Mouse (Mus musculus): ENCODE results near the gene Npc1l1. TPM values are rescaled to one million over a fixed set of nuclear protein-coding genes. Genes with fewer than 3 reads are reported as not detected.

Npc1l1 gene
- total RNA-seq, 2 experiments from 2014 or later = 0.72 to 1.2 TPM

GRCm38 (mm10) chr11:6174719-6175118 is 55.2 kb downstream of the Npc1l1 start:
- DNase-seq (ENCODE audit: low spot score in 2 of 2) = peak; percentile 50 to 54
- intact Hi-C loops (cut with DNase I) = no loop called here

- DNase-seq (ENCODE audit: low spot score in 2 of 2) = no peak
- intact Hi-C loops (cut with DNase I) = no loop called here
Measured at GRCm38 (mm10) chr11:6169041-6169663, 60.8 kb downstream of the Npc1l1 start.

- no peak for DNase-seq (ENCODE audit: low spot score in 2 of 2)
- intact Hi-C loops (cut with DNase I) = no loop called here
Measured at GRCm38 (mm10) chr11:6166351-6166750, 63.6 kb downstream of the Npc1l1 start.

- DNase-seq (ENCODE audit: low spot score in 2 of 2) = no peak
- intact Hi-C loops (cut with DNase I) = no loop called here
Measured at GRCm38 (mm10) chr11:6165391-6166081, 64.4 kb downstream of the Npc1l1 start.

GRCm38 (mm10) chr11:6164781-6165180 is 65.2 kb downstream of the Npc1l1 start:
- no peak for DNase-seq (ENCODE audit: low spot score in 2 of 2)
- intact Hi-C loops (cut with DNase I) = no loop called here

GRCm38 (mm10) chr11:6163706-6164105 is 66.2 kb downstream of the Npc1l1 start:
- DNase-seq (ENCODE audit: low spot score in 2 of 2) = peak; percentile 28 to 49
- intact Hi-C loops (cut with DNase I) = no loop called here

GRCm38 (mm10) chr11:6163062-6163461 is 66.9 kb downstream of the Npc1l1 start:
- DNase-seq (ENCODE audit: low spot score in 2 of 2) = no peak
- intact Hi-C loops (cut with DNase I) = no loop called here

- DNase-seq (ENCODE audit: low spot score in 2 of 2) = no peak
- intact Hi-C loops (cut with DNase I) = no loop called here
Measured at GRCm38 (mm10) chr11:6161549-6161948, 68.4 kb downstream of the Npc1l1 start.

Other genes starting within 250 kb of the Npc1l1 start
- 100 to 1,000 TPM; 644 to 664 TPM for gene Camk2b, start 163.8 kb downstream of the Npc1l1 start, total RNA-seq (2021)
- under 1 TPM in 1 of 2 experiments, not detected in 1; 0.25 TPM for gene A730071L15Rik, start 30.1 kb downstream of the Npc1l1 start, total RNA-seq (2021)
- gene Nudcd3, start 29.7 kb downstream of the Npc1l1 start, total RNA-seq (2021) = 100 to 1,000 TPM; 120 to 133 TPM
- 10 to 100 TPM; 45.8 to 46.5 TPM for gene Ddx56, start 37.6 kb upstream of the Npc1l1 start, total RNA-seq (2021)
- 10 to 100 TPM; 86.8 to 99.1 TPM for gene Tmed4, start 44.7 kb upstream of the Npc1l1 start, total RNA-seq (2021)
- gene Ogdh, start 61.5 kb upstream of the Npc1l1 start, total RNA-seq (2021) = 100 to 1,000 TPM; 245 to 252 TPM
- 100 to 1,000 TPM; 222 to 224 TPM for gene Zmiz2, start 158.9 kb upstream of the Npc1l1 start, total RNA-seq (2021)
- gene Ppia, start 185.3 kb upstream of the Npc1l1 start, total RNA-seq (2021) = 1,000 to 10,000 TPM; 1,722 to 2,059 TPM
- 10 to 100 TPM; 41.4 to 43.4 TPM for gene H2afv, start 214.3 kb upstream of the Npc1l1 start, total RNA-seq (2021)
- 100 to 1,000 TPM; 283 to 295 TPM for gene Purb, start 245.8 kb upstream of the Npc1l1 start, total RNA-seq (2021)

Data from left cerebral cortex, postnatal 36 days (tissue).